Mouse (Mus musculus) kidney, embryonic 15.5 days (tissue): Measurements from ENCODE around the gene Carhsp1. TPM values are rescaled to one million over a fixed set of nuclear protein-coding genes. Genes with fewer than 3 reads are reported as not detected.
A peak's percentile ranks its signal among the peaks of the same experiment; 100 is the strongest.

ENCODE experiments used
- ATAC-seq: fragments of 200-750 bp; cut with Nextera tagmentation; replicated peaks from 2 replicates; pipeline ENCODE4 v1.8.0; 2017; ENCODE audit warnings: moderate TSS enrichment; ENCODE audit not compliant: low FRiP score
- H3K27ac ChIP-seq: fragments of 300-500 bp; sonication (generic); 2 replicates; pipeline ENCODE4 v1.5.1; 2015; ENCODE audit warnings: mild to moderate bottlenecking, inconsistent platforms
- H3K27me3 ChIP-seq: fragments of 300-500 bp; sonication (generic); 2 replicates; pipeline ENCODE4 v1.6.1; 2015; ENCODE audit warnings: inconsistent platforms
- H3K36me3 ChIP-seq: fragments of 300-500 bp; sonication (generic); 2 replicates; pipeline ENCODE4 v1.6.1; 2015; ENCODE audit warnings: inconsistent platforms
- H3K4me1 ChIP-seq: fragments of 300-500 bp; sonication (generic); 2 replicates; pipeline ENCODE4 v1.6.1; 2015; ENCODE audit warnings: inconsistent platforms
- H3K4me2 ChIP-seq: fragments of 300-500 bp; sonication (generic); 2 replicates; pipeline ENCODE4 v1.6.1; 2015; ENCODE audit warnings: moderate library complexity, mild to moderate bottlenecking, inconsistent platforms
- H3K4me3 ChIP-seq: fragments of 300-500 bp; sonication (generic); replicated peaks from 2 replicates; pipeline ENCODE4 v1.5.1; 2015; ENCODE audit warnings: mild to moderate bottlenecking, inconsistent platforms
- H3K9ac ChIP-seq: fragments of 300-500 bp; sonication (generic); 2 replicates; pipeline ENCODE4 v1.6.1; 2015; ENCODE audit warnings: mild to moderate bottlenecking, inconsistent platforms
- H3K9me3 ChIP-seq: fragments of 300-500 bp; sonication (generic); replicated peaks from 2 replicates; pipeline ENCODE4 v1.6.1; 2016; ENCODE audit warnings: inconsistent platforms
- WGBS: fragments of 180-500 bp; shearing (Covaris S2); methylation state at CpG from one replicate; pipeline ENCODE4 v1.1.7; 2015; ENCODE audit warnings: mixed read lengths; 5-methylcytosine and 5-hydroxymethylcytosine counted together
- polyA plus RNA-seq: library from polyadenylated mRNA; unstranded; fragments of >200 nt; fragmentation: Nextera tagmentation; extraction: Ambion mirVana; gene quantifications from 2 replicates; pipeline ENCODE4 v1.2.1, GENCODE M21; 2015

The Carhsp1 gene
- 76.8 and 80.8 TPM in 2 replicates for polyA plus RNA-seq

DNA sequence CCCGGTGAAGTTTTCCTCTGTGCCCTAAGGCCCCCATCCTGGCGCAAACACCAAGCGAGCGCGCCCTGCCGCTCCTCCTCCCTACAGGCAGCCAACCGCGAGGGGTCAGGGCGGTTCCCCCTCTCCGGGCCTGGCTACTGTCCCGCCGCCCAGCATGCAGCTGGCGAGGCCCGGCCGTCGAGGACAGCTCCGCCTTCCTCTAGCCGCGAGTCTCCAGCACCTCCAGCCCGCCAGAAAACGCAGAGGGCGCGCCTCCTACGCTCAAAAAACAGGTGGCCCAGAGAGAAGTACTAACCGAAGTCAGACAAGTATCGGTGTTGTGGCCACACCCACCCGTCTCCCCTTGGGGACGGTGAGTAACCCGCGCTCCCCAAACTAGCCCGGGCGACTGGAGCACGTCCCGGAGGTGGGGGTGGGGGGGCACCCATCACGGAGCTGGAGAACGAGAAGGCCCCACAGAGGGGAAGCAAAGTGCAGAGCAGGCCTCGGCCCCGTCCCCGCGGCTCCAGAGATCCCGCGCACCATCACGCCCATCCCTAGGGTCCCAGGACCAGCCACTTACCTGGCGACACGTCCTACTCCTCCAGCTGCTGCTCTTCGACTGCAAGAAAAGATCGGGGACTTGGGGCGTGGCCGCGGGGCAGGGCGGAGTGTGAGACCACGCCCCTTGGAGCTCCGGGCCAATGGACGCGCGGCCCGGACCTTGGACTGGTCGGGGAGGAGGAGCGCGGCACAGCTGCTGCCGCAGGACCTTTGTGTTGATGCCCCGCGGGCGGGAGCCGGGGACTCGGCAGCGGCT lies at the start of gene Carhsp1:
Carhsp1 (minus strand) TSS at position 605 of the 799 bp plus-strand sequence.
- peaks cover 59% of the 10 kb centered on the region for H3K4me1 ChIP-seq
- peak within 1 kb of the TSS; percentile 62 for H3K9ac ChIP-seq
- no peaks in the 10 kb centered on the region for H3K36me3 ChIP-seq
- H3K27ac ChIP-seq = peak within 1 kb of the TSS; percentile 86
- H3K9me3 ChIP-seq = no peaks in the 10 kb centered on the region
- H3K27me3 ChIP-seq = peaks cover 10% of the 10 kb centered on the region
- peak; percentile 93 for ATAC-seq
- WGBS = under 1% methylated on average over 67 of the region's 67 CpGs
- peak within 1 kb of the TSS; percentile 75 for H3K4me3 ChIP-seq
- peak within 1 kb of the TSS; percentile 93 for H3K4me2 ChIP-seq

DNA sequence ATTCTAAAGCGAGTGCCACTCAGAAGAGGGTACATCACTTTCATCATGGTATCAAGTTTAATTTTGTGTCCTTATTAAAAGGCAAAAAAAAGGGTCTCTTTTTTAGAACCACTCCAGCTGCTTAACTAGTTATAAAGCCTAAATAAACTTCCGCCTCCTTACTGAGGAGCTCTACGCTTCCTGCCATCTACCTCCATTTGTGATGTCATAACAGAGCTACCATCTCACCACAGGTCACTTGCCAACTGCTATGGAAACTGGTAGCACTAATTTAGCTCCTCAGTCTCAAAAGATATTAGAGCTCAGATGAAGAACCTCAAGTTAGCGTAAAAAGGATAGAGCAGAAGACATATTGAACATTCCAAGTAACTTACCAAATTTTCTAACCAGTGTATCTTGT lies 48.5 kb upstream of the Carhsp1 start:
- WGBS = 89% methylated on average over 4 of the region's 4 CpGs
- ATAC-seq = no peak
- Histone ChIP-seq H3K27me3 (no peaks in the 10 kb centered on the region), H3K9me3 (no peaks in the 10 kb centered on the region), H3K9ac (no peak overlapping the region), H3K36me3 (peaks cover 10% of the 10 kb centered on the region), H3K4me3 (no peak overlapping the region), H3K4me2 (no peak overlapping the region), H3K27ac (no peak overlapping the region), H3K4me1 (peaks cover 14% of the 10 kb centered on the region)

DNA sequence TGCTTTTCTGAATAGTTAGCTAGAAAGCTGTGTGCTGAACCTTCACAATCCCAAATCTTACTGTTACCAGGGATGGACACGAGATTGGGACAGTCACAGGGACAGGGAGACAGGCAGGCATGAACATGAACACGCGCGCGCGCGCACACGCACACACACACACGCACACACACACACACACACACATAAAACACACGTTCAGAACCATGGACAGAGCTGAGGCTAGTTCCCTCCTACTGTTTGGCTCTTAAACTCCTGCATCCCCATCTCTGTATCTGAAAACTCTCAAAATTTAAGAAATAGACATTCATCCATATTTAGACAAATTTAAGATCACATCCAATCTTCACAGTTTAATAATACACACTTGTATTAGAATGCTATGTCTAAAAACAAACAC lies 45.8 kb upstream of the Carhsp1 start:
- 91% methylated on average over 10 of the region's 10 CpGs for WGBS
- peaks cover 19% of the 10 kb centered on the region for H3K4me1 ChIP-seq
- no peaks in the 10 kb centered on the region for H3K27me3 ChIP-seq
- no peaks in the 10 kb centered on the region for H3K9me3 ChIP-seq
- H3K36me3 ChIP-seq = peaks cover 36% of the 10 kb centered on the region
- no peak overlapping the region for H3K4me3 ChIP-seq
- H3K9ac ChIP-seq = no peak overlapping the region
- no peak overlapping the region for H3K4me2 ChIP-seq
- H3K27ac ChIP-seq = no peak overlapping the region
- no peak for ATAC-seq

DNA sequence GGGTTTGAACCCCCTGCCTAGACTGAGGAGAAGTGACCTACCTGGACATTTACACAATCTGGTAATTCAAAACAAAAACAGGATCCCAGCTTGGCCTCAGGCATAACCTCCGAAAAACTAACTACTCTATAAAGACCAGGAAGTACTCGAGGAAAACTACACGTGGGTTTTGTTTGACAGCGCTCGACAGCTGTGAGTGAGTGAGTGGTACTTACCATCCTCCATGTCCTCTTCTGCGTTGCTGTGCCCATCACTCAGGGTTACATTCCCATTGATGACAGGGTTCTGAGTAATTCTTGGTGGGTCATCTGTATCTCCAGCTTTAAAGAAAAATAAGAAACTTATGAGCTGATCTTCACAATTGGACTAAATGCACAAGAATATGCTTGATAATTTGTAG lies 44.3 kb upstream of the Carhsp1 start:
- no peak overlapping the region for H3K27ac ChIP-seq
- no peaks in the 10 kb centered on the region for H3K27me3 ChIP-seq
- ATAC-seq = no peak
- H3K4me2 ChIP-seq = no peak overlapping the region
- no peak overlapping the region for H3K9ac ChIP-seq
- 58% methylated on average over 6 of the region's 6 CpGs for WGBS
- H3K4me1 ChIP-seq = peaks cover 19% of the 10 kb centered on the region
- peaks cover 51% of the 10 kb centered on the region for H3K36me3 ChIP-seq
- H3K9me3 ChIP-seq = no peaks in the 10 kb centered on the region
- no peak overlapping the region for H3K4me3 ChIP-seq

DNA sequence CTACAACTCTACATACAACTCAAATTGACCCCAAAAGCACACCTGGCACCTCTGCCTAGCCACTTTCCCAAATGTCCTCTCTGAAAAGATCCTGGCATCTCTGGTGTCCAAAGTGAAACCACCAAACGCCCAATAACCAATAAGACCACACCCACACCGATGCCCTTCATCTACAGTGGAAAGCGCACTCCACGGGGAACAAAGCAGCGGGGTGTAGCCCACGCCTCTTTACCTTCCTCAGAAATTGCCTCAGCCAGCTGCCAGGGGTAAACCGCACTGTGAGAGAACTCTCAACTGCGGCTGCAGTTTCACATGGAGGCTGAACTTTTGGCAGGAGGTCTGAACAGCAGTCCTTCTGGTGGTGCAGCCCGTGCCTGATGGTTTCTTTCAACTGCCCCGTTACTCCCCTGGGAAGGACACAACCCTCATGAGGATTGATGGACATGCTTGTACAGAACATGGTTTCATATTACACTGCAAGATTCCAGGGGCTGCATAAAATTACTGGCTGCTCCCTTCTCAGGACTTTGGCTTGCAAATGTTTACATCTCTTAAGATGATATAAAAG lies 43.6 kb upstream of the Carhsp1 start:
- Histone ChIP-seq H3K4me2 (no peak overlapping the region), H3K27ac (no peak overlapping the region; the same call in 1 of the 2 replicates), H3K27me3 (no peaks in the 10 kb centered on the region), H3K4me3 (no peak overlapping the region), H3K36me3 (peaks cover 58% of the 10 kb centered on the region), H3K4me1 (peaks cover 19% of the 10 kb centered on the region), H3K9me3 (no peaks in the 10 kb centered on the region), H3K9ac (no peak overlapping the region)
- ATAC-seq = peak; percentile 61; the same call in 1 of the 2 replicates
- 58% methylated on average over 10 of the region's 10 CpGs for WGBS

DNA sequence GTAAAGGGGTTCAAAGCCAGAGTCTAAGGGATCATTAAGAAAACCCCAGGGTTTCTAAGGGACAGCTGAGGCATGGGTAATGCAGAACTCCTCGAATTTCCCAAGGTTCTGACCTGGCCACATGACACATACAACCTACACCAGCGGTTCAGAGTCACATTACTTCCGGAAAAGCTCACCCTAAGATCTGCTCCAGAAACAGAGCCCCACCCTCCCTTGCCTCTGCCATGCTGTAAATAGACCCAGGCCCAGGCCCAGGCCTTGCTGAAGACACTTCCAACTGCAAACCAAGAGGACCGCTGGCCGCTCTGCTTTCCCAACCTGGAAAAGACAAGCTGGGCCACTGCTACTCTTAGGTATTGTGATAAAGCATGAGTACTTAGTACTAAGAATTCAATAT lies 42.9 kb upstream of the Carhsp1 start:
- no peak for ATAC-seq
- no peak overlapping the region for H3K9ac ChIP-seq
- 72% methylated on average over 5 of the region's 5 CpGs for WGBS
- H3K27ac ChIP-seq = no peak overlapping the region
- H3K4me2 ChIP-seq = no peak overlapping the region
- H3K4me3 ChIP-seq = no peak overlapping the region
- H3K36me3 ChIP-seq = peaks cover 65% of the 10 kb centered on the region
- no peaks in the 10 kb centered on the region for H3K9me3 ChIP-seq
- H3K27me3 ChIP-seq = no peaks in the 10 kb centered on the region
- peaks cover 19% of the 10 kb centered on the region for H3K4me1 ChIP-seq

DNA sequence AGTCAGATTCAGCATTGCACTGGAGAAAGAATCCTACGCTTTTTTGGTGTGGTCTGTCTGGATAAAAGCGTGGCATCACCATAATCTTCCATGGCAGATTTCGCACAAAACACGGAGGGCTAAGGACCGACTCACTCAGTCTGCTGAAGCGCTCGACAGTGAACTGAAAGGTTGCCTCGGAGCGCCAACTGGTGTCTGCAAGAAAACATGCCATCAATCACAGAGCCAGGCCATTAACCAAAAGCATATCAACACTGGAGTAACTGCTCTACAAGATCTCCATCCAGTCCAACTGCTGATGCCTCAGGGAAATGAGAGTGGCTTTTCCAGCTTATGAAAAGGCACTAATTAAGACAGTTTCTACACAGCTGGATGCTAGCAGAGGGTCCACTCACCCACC lies 40.0 kb upstream of the Carhsp1 start:
- no peak overlapping the region for H3K4me3 ChIP-seq
- H3K27me3 ChIP-seq = no peaks in the 10 kb centered on the region
- H3K27ac ChIP-seq = no peak overlapping the region
- 65% methylated on average over 9 of the region's 9 CpGs for WGBS
- ATAC-seq = no peak
- peaks cover 94% of the 10 kb centered on the region for H3K36me3 ChIP-seq
- H3K4me2 ChIP-seq = no peak overlapping the region
- H3K9ac ChIP-seq = no peak overlapping the region
- peaks cover 19% of the 10 kb centered on the region for H3K4me1 ChIP-seq
- no peaks in the 10 kb centered on the region for H3K9me3 ChIP-seq

DNA sequence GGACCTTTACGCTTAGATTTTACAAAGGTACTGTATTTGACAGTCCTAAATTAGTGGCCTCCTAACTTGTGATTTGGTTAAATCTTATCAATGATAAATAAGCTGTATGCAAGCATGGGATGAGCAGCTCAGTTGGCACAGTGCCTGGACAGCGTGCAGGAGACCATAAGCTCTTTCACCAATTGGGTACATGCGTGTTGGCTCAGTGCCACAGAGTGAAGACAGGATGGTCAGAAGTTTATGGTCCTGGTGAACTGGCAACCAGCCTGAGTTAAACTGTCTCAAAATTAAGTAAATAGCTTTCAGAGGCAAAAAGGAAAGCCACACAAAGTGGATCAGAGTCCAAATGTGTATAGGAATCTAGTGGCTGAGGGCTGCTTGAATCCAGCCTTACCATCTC lies 28.6 kb upstream of the Carhsp1 start:
- Histone ChIP-seq H3K9ac (no peak overlapping the region), H3K9me3 (no peaks in the 10 kb centered on the region), H3K4me1 (no peaks in the 10 kb centered on the region), H3K4me3 (no peak overlapping the region), H3K27me3 (no peaks in the 10 kb centered on the region), H3K4me2 (no peak overlapping the region), H3K27ac (no peak overlapping the region), H3K36me3 (peaks cover 98% of the 10 kb centered on the region)
- no peak for ATAC-seq
- 91% methylated on average over 3 of the region's 3 CpGs for WGBS

DNA sequence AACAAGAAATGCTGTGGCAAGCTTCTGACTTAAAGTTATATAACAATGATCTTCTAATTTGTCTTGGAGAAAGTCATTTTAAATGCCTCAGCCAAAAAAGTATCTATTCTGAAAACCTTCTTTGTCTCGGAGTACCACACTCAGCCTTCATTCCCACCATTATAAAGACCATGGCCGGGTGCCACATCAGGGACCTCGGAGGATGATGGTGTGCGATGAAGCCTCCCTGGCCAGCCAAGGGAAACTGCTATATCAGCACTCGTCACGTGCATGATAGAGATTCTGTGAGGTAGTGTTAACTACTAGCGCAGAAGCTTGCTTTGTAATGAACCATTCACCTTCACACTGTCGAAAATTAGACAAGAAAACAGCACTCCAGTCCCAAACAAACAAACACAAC lies 27.6 kb upstream of the Carhsp1 start:
- 84% methylated on average over 8 of the region's 8 CpGs for WGBS
- H3K9me3 ChIP-seq = no peaks in the 10 kb centered on the region
- no peak for ATAC-seq

DNA sequence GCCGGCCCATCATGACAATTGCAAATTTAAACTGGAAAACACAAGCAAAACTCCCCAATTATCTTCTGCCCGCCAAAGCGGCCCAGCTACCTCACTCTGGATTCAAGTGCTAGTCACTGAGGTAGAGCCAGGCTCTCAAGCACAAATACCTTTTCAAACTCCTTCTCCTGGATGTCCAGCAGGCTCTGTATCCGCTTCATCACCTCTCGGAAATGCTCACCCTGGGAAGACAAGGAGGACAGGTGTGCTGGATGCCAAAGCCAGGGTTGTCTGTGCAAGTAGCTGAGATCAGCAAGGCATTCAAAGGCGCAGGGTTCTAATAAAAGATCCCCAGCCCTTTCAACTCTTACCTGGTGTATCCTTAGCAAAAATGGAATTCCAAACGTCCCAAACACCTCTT lies 19.3 kb upstream of the Carhsp1 start:
- Histone ChIP-seq H3K9ac (no peak overlapping the region), H3K4me2 (no peak overlapping the region), H3K27me3 (no peaks in the 10 kb centered on the region), H3K9me3 (no peaks in the 10 kb centered on the region), H3K27ac (no peak overlapping the region), H3K4me1 (no peaks in the 10 kb centered on the region), H3K4me3 (no peak overlapping the region), H3K36me3 (peaks cover 95% of the 10 kb centered on the region)
- no peak for ATAC-seq
- 92% methylated on average over 7 of the region's 7 CpGs for WGBS

More for the DNA sequence above, 27.6 kb upstream of the Carhsp1 start:
- peaks cover 99% of the 10 kb centered on the region for H3K36me3 ChIP-seq
- no peak overlapping the region for H3K4me3 ChIP-seq
- H3K4me1 ChIP-seq = no peaks in the 10 kb centered on the region
- H3K9ac ChIP-seq = no peak overlapping the region
- H3K27me3 ChIP-seq = no peaks in the 10 kb centered on the region
- no peak overlapping the region for H3K27ac ChIP-seq
- no peak overlapping the region for H3K4me2 ChIP-seq

DNA sequence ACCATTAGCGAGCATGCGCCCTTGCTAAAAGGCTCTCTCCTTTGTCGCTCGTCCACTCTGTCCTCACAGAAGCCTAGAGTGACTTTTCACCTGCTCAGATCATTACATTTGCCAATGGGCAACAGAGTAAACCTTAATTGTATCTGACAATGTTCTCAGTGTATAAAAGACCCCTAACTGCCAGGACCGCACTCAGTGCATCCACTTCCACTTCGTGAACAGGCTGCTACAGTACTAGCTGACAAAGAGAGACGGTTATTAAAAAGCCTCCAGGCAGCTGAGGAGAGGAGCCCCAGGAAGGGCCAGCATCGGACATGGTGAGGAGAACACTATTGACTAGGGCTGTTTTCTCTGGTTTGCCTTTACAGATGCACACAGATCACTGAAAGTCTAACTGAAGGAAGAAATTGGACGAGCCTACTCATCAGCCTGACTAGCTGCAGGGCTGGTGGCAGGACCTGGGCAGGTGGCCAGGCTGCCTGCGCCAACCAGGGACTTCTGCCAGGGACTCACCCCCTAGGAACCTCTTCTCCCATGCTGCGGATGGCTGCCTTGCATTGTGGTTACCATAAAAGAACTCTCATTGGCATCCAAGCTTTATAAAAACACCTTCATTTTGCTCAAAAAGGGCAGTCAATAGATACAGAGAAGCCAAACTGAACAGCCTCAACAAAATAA lies 18.2 kb upstream of the Carhsp1 start:
- 95% methylated on average over 11 of the region's 11 CpGs for WGBS
- H3K36me3 ChIP-seq = peaks cover 84% of the 10 kb centered on the region

DNA sequence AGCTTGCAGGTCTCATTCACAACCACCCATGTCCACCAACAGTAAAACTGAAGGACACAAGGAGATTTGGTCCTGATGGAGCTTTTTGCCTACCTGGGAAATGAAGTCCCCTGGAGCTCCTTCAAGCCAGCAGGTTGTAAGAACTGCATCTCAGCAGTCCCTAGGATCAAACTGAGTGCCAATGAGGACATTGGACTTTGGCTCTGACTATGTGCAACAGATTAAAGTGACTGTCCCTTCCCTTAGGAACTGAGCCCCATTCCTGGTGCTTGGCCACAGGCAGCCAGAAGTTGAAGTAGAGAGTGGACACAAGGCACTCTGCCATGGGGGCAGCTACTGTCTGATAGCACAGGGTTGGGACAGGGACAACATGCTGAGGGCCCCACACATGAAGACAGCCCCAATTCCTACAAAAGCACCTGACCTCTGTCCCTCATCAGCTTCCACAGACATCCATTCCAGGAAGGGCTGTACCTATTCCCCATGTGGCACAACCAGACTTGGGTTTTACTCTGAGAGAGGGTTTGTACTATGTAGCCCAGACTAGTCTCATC lies 15.7 kb upstream of the Carhsp1 start:
- Histone ChIP-seq H3K36me3 (peaks cover 60% of the 10 kb centered on the region), H3K4me1 (no peaks in the 10 kb centered on the region), H3K27me3 (no peaks in the 10 kb centered on the region), H3K4me2 (no peak overlapping the region), H3K9ac (no peak overlapping the region), H3K27ac (no peak overlapping the region), H3K9me3 (no peaks in the 10 kb centered on the region), H3K4me3 (no peak overlapping the region)
- no peak for ATAC-seq

More for the DNA sequence above, 18.2 kb upstream of the Carhsp1 start:
- H3K9ac ChIP-seq = no peak overlapping the region
- H3K27ac ChIP-seq = no peak overlapping the region
- no peaks in the 10 kb centered on the region for H3K4me1 ChIP-seq
- ATAC-seq = no peak
- no peaks in the 10 kb centered on the region for H3K9me3 ChIP-seq
- no peak overlapping the region for H3K4me2 ChIP-seq
- H3K27me3 ChIP-seq = no peaks in the 10 kb centered on the region
- H3K4me3 ChIP-seq = no peak overlapping the region
